Mouse (Mus musculus) embryo, embryonic 11 days (tissue): ENCODE results near the gene Gpnmb.
A peak's percentile ranks its signal among the peaks of the same experiment; 100 is the strongest.

Source experiments
- DNase-seq: peaks from one replicate; pipeline ENCODE4 v3.0.0-alpha.2; 2015

Gene Gpnmb

DNA sequence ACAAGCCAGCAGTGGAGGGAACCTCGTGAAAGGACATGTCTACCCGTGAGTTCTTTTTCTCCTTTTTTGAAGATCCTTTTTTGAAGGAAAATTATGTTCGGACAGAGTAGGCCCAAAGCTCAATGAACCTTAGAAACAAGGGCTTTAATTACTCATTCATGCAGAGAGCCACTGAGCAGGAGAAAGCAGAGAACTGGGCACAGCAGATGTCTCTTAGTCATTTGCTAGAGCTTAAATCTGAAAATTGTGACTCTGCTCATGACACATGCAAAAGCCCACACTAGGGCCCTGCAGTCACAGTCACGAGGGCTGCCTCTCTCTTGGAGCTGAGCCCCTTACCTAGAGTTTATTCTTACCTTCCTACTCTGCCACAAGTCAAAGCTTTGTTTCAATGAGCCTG lies 3.6 kb upstream of the Gpnmb start:
- DNase-seq = no peak

DNA sequence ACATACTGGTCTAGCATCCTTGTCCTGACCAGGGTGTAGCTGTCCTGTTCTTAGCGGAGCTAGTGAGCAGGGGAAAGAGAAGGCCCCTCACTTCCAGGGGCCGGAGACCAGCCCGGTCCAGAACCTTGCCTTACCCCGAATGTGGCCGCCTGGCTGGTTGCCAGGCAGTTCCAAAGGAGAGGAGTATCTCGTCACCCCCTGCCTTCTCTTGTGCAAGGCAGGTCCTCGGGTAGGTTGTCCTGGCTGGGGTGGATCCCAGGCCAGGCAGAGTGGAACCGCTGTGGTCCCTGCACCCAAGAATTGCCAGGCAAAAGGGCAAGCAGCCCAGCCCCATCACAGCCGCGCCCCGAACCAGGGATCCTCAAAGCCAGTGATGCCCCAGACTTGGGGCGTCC lies 919 bp downstream of the Gpnmb start:
- DNase-seq = no peak

DNA sequence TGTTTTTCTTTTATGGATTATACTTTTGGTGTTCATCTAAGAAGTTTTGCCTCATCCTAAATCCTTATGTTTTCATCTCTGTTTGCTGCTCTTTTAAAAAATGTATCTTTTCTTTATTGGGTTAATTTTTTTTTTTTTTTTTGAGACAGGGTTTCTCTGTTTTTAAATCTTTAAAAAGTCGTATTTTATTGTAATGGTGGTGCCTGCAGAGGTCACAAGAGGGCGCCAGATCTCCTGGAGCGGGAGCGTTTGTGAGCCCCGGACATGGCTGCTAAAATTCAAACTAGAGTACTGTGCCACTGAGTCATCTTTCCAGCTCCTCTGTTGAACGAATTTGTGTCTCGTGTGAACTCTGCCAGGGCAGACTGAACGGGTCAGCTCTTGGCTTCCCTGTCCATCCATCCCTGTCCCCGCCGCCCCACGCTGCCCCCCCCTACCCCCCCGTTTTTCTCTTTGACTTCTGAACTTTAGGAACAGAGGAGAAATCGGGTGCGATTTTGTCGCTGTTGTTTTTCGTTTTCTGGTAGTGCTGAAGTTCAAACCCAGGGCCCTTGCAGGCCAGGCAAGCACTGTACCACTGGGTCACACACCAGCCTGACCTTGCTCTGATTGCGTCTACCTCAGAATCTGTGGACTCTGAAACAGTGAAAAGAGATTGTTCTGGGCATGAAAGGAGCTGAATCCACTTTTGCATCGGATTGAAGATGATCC lies 3.3 kb downstream of the Gpnmb start:
- peak; percentile 81 for DNase-seq

DNA sequence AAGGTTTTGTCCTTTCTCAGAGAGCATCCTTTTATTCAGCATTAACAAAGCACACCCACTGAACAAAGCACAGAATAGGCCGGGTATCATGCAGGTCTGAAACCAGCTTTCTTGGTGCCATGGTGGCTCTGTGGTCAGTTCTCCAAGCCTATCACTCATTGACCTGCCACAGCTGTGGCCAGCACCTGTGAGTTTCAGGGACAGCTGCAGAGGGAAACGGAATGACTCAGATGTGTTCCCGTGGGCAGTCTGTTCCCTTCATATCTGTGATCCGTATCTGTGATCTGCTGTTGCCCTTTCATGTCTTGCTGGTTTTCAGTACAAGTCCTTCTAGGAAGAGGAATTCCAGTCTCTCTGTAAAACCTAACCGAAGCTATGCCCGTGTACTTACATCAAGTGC lies 10.2 kb downstream of the Gpnmb start:
- no peak for DNase-seq

DNA sequence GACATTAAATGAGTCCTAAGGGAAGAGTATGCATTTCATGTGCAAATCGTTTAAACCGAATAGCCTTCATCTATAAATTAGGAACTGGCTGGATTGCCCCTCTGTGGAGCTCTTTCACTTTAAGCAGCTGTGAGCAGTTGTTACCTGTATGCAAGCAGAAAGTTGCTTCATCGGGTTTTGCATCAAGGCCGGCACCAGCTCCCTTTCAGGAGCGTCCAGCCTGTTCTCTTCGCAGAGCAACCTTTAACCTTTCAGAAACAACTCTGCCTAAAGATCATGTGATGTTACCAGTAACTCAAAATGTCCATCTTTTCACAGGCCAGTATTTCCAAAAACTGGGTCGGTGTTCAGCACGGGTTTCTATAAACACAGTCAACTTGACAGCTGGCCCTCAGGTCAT lies 10.6 kb downstream of the Gpnmb start:
- DNase-seq = no peak

DNA sequence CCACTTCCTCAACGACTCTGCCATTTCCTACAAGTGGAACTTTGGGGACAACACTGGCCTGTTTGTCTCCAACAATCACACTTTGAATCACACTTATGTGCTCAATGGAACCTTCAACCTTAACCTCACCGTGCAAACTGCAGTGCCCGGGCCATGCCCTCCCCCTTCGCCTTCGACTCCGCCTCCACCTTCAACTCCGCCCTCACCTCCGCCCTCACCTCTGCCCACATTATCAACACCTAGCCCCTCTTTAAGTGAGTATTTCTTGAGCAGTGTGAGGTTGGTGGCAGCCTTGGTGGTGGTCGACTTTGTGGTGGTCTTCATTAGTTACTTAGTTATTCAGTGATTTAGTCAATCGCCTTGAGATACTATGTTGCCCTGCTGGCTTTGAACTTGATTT lies 11.5 kb downstream of the Gpnmb start:
- no peak for DNase-seq

DNA sequence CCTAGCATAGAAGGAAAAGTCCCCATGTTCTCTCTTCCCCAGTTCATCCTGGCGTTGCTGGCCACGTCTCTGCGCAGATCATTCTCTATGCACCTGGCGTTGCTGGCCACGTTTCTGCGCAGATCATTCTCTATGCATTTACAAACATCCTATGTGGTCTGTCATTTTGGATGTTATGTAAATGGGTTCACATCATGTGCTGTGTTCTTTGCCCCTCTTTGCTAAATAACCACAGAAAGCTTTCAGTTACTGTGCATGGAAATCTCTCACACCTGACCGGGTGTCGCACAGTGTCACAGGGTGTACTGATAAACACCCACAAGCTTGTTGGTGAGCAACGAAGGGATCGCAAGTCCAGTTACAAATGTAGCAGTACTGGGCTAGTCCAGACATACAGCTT lies 12.0 kb downstream of the Gpnmb start:
- DNase-seq = no peak

DNA sequence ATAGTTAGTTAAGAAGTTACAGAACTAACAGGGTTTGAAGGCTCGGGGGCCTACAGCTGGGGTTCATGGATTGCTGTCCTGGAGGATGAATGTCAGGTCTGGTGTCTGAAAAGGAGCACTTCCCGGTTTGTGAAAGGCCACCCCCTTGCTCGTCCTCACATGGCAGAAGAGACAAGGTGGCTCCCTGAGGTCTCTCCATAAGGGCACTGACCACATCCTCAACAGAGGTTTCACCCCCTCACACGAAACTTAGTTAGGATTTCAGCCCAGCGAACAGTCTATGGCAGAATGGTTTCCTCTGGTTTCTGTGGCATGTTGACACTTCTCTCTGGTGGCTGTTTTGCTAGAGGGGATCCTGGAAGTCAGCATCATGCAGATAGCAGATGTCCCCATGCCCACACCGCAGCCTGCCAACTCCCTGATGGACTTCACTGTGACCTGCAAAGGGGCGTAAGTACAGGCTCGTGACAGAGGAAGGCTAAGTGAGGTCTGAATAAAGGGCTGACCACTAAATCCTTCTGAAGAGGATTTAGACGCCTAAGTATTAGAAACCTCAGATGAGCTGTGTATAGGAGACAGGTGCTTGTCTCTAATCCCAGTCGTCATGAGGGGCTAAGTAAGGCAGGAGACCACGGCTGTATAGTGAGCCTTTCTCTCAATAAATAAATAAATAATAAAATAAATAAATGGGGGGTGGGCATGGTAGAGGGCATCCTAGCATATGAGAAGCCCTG lies 14.5 kb downstream of the Gpnmb start:
- DNase-seq = no peak

DNA sequence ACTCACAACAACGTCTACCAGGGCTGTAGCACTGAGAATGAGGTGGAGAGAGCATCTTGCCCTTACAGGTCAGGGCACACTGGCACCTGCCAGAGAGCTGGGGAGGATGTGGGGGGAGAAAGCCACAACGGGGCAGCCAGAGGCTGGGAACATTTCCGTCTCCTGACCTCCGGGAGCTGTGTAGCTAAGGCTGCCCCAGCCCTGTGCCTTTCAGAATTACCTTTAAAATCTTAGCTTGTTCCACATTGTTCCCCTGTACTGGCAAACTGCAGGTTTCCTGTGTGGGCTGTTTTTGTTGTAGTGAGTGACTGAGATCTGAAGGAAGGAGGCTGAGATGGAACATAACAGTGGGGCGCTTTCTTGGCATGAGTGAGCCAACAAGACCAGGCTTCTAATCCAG lies 15.8 kb downstream of the Gpnmb start:
- DNase-seq = no peak

DNA sequence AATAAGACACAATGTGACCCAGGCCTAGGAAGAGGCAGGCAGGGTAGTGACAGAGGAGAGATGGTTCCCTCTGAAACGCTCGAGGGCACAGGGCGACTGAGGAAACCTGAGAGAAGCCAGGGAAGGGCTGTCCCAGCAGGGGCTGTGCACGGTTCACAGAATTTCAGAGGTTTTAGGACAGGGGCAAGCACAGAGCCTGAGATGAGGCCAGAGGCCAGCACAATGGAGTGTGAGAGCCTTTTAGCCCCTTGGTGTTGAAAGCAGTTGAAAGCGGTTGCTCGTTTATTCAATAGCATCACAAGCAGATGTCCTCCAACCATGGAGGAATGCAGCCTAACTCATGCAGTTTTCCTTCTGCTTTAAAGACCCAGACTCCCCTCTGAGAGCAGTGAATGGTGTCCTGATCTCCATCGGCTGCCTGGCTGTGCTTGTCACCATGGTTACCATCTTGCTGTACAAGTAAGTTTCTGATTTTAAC lies 18.9 kb downstream of the Gpnmb start:
- DNase-seq = peak; percentile 68

DNA sequence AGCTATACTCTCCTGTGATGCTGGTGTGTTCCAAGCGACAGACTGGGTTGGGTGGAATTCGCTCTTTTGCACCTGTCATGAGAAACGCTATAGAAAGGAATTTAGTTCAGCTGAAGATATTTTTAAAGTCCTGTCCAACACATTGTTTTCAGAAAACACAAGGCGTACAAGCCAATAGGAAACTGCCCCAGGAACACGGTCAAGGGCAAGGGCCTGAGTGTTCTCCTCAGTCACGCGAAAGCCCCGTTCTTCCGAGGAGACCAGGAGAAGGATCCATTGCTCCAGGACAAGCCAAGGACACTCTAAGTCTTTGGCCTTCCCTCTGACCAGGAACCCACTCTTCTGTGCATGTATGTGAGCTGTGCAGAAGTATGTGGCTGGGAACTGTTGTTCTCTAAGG lies 19.7 kb downstream of the Gpnmb start:
- no peak for DNase-seq

DNA sequence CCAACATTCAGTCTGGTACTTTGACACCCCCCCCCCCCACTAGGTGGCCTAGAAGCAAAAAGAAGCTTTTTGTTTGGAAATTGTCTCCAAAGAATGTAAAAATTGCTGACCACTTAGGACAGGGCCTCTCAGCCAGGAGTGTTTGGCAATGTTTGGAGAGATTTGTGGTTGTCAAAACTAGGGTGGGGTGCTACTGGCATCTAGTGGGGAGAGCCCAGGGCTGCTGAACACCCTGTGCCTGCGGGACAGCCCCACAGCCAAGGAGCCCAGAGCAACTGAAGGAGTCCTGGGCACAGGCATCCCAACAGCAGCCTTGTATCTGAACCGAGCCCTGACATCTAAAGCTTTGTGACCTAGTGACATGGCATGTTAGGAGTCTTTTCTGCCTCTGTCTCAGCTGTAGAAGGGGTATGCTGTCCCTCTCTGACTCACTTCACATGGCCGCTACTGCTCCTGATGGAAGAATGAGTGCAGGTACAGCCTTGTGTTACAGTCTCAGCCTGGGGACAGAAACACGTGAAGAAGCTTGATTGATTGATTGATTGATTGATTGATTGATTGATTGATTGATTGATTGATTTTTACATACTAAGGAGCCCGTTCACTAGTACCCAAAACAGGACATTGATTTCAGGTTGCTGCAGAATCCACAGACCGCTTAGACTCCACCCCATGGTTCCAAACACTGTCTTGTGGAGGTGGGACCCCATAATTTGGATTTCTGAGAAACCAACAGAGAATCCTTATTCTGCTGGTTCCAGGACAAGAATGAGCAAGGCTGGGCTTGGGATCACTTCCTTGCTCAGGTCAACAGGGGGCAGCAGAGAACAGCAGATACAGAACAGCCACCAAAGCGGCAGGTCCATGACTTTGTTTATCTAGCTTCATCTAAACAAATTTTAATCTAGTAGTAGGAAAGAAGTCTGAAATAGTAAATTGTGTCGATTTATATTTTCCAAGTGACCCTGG lies 21.0 kb downstream of the Gpnmb start:
- peak; percentile 80 for DNase-seq

DNA sequence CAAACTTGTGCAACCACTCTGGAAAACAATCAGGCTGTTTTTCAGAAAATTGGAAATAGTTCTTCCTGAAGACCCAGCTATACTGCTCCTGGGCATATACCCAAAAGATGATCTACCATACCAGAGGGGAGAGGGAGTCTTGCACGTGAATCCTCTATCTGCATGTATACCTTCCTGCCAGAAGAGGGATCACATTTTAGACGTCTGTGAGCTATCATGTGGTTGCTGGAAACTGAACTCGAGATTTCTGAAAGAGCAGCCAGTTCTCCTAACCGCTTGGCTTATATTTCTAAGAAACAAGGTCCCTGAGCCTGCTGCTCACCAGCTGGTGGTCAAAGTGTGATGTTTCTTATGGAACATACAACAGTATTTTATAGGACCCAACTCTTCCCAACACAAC lies 32.0 kb downstream of the Gpnmb start:
- DNase-seq = no peak

DNA sequence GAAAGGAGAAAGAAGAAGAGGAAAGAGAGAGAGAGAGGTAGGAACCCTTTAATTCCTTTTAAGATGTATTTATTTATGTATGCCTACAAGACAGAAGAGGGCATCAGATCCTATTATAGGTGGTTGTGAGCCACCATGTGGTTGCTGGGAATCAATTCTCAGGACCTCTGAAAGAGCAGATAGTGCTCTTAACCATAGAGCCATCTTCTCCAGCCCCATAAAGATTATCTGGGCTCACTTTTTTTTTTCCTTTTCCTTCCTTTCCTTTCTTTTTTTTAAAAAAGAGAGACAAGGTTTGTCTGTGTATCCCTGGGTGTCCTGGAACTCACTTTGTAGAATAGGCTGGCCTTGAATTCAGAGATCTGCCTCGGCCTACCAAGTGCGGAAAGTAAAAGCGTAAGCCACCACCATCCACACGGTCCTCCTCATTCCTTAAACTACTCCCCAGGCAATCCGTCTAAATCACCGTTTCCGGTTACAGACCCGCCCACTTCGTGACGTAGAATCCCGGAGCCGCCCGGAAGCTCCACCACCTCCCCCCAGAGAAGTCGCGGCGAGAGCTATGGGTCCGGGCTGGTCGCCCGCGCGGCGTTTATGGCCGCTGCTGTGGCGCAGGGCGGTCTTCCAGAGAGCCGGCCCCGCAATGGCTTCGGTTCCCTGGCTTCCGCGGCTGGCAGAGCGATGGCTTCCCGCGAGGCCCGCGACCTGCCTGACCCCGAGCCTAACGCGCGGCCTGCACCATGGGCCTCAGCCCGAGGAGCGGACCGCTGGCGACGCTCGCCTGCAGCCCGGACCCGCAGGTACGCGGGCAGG lies 37.2 kb downstream of the Gpnmb start, which contains the start of gene Malsu1:
Malsu1 (plus strand) TSS at position 492 of the 813 bp plus-strand sequence.
- DNase-seq = peak; percentile 97

DNA sequence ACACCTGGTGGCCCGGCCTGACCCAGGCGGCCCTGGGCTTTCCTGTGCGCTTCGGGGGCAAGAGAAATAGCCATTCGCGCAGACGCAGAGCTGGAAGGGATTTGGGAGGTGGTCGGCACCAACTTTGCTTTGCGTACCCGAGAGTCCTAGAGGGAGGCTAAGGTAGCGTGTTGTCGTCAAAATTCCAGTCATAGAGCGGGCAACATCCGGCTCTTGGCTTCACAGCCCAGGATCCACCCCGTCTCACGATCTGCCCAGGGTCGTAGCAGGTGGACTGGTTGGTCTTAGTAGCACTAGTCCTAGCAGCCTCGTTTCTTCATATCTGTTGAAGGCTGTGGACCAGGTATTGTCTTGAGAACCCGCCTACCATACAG lies 37.8 kb downstream of the Gpnmb start:
- no peak for DNase-seq

DNA sequence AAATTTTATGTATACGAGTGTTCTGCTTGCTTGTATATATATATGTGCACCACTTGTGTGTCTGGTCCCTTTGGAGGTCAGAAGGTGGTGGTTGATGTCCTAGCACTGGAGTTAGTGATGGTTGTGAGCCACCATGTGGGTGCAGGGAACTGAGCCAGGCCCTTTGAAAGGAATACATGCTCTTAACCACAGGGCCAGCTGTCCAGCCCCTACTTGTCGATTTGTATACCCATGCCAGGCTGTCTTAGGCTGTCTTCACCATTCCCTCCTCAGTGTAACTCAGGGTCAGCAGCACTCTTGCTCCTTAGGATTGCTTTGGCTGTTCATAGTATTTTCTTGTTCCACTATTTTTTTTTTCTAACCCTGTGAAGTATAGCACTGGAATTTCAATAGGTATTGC lies 41.5 kb downstream of the Gpnmb start:
- DNase-seq = no peak

DNA sequence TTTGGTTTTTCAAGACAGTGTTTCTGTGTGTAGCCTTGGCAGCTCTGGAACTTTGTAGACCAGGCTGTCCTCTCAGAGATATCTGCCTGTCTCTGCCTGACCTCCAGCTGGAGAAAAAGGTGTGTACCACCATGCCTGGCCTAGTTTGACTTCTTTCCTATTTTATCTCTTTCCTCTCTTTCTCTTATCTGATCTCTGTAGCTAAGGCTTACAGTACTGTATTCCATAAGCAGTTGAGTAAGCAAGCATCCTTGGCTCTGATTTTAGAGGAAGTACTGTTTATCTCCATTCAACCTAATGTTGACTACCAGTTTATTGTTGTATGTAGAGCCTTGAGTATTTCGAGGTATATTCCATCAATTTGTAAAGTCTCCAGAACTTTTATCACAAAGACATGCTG lies 43.0 kb downstream of the Gpnmb start:
- DNase-seq = no peak

DNA sequence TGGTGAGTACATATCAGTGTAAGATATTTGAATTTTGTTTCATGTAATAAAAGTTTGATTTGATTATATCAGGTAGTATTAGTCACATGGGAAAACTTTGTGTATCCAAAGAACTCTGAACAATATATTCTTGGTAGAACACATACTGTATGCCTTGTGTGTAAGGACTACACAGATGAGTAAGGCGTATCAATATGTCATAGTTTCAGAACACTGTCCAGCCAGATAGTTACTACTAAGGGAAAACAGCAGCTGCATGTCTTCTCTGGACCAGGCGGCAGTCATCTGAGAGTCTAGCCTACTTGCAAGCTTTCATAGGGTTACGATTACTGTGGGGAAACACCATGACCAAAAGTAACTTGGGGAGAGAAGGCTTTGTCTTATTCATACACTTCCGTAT lies 46.7 kb downstream of the Gpnmb start:
- DNase-seq = no peak

DNA sequence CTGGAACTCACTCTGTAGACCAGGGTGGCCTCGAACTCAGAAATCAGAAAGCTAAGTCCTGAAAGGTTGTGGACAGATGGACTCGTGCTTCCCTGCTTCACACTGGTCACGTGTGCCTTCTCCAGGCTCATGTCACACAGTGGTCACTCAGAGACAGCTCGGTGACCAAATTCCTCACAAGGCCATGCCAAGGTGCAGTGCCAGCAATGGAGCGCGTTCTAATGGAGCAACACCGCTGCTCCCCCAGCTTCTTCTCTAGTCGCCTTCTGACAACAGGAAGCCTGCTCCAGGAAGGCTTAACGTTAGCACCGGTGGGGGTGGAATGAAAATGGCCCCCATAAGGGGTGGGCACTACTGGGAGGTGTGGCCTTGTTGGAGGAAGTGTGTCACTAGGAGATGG lies 58.6 kb downstream of the Gpnmb start:
- no peak for DNase-seq

DNA sequence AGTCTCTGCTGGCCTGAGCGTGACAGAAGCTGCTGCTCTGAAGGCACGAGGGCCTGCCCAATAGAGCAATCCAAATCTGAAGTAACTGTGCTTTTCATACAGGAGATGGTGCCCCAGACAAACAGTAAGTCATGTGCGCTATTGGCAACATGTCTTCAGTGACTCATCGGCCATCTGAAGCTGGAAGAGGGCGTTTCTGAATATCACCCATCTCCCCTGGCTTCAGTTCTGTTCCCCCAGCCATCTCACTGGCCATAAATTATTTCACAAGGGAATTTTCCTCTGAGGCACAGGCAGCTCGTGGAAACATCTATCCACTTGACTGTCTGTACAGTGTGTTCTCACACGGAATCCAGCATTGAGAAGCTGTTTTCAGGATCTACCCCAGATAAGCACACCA lies 60.1 kb downstream of the Gpnmb start:
- no peak for DNase-seq

DNA sequence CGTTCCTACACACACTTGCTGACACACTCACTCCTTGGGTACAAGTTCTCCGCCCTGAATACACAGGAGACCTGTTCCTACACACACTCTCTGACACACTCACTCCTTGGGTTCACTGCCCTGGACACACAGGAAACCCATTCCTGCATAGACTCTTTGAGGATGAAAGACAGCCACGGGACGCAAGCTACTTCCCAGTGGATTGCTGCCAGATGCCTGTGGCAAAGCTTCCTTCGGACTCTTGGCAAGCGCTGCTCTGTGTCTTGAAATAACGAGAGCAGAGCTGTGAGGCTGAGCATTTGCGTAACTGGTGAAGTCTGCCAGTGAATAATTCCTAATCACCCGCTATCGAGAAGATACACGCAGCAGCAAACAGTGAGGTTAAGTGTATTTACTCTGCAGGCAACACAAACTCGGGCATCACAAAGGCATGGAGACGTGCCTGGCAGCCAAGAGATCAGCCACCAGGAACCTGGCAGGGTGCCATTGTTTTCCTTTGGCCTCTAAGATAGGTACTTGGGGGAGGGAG lies 60.7 kb downstream of the Gpnmb start:
- no peak for DNase-seq

DNA sequence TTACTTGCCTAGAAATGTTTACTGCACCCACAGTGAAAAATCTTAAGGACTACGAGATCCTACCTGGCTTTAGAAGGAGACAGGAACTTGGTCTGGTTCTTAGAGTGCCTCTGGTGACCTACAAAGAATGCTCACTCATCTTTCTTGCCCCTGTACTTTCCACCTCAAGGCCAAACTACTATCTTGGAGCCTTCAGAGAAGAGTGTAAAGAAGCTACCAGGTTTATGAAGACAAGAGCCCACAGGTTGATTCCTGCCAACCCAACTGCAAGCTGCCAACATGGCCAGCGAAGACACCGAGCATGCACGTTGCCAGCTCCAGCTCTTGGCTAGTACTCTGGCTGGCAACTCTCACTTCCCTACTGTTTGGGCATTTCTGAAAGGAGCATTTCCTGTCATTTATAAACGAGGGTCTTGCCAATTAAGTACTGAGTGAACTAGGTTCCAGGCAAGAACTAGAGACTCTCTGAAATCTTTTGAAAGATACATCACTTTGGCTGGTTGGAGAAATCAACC lies 61.3 kb downstream of the Gpnmb start:
- DNase-seq = no peak
